Mouse (Mus musculus) heart, adult 10 weeks (tissue): ENCODE data around the gene Mapk8ip1. TPM values are rescaled to one million over a fixed set of nuclear protein-coding genes. Genes with fewer than 3 reads are reported as not detected.

ENCODE experiments used
- polyA plus RNA-seq: library from polyadenylated mRNA; stranded (reverse); fragments of 350-450 nt; fragmentation: Illumina TruSeq; extraction: RNeasy Lipid Tissue Mini Kit (QIAGEN cat#74804); gene quantifications from one replicate; pipeline ENCODE4 v1.2.3, GENCODE M21; 2014; ENCODE audit warnings: low read depth, low replicate concordance

Gene Mapk8ip1
- polyA plus RNA-seq, result 4.2 TPM

DNA sequence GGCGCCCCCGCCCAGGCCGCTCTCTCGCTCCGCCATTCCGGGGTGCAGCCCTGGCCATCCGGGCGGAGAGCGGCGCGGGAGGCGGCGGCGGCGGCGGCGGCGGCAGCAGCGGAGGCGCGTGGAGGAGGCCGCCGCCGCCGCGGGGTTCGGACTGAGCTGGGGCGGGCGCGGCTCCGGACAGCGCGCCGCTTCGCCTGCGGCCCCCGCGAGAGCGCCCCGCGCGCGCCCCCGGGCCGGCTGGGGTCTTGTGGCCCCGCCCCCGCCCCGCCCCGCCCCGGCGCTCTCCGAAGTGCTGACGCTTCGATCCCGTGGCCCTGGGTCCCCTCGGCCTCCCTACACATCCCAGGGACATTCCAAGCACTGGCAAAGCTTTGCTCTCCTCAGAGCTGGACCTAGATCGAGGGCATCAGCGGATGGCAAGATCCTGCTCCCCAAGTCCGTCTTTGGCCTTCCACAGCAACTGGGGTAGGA is at the start of gene Mapk8ip1:
Mapk8ip1 (minus strand) TSS at position 173 of the 471 bp plus-strand sequence.

DNA sequence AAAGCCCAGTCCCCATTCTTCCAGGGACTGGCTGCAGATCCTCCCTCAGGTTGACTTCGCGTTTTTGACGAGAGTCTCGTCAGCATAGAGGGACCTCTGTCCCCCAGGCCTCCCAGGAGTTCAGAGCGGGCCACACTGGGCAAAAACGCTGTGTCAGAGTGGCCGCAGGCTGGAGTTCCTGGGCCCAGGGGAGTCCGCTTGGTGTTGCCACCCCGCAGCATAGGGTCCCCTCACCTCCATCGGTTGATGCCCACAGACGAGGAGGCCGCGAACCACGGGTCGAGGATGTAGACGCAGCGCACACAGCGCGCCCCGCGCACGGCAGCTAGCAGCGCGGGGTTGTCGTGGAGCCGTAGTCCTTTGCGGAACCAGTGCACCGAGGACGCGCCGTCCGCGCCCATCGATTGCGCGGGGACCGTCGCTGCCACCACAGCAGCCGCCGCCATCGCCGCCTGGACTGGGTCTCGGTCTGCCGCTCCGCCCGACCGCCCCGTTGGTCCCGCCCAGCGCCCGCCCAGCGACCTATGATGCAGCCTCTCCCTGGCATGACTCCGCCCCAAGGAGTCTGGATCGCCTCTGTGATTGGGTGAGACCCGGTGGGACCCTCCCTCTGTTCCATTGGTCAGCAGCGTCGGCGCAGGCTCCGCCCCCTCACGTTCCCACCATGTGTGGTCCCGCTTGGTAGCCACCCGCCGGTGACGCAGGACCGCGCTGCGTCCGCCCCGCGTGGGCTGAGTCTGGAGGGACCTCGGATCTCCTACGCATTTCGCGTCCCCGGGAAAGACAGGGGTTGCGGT is 32.7 kb upstream of the Mapk8ip1 start, which contains the start of gene Cry2:
Cry2 (minus strand) TSS at position 466 of the 797 bp plus-strand sequence.

DNA sequence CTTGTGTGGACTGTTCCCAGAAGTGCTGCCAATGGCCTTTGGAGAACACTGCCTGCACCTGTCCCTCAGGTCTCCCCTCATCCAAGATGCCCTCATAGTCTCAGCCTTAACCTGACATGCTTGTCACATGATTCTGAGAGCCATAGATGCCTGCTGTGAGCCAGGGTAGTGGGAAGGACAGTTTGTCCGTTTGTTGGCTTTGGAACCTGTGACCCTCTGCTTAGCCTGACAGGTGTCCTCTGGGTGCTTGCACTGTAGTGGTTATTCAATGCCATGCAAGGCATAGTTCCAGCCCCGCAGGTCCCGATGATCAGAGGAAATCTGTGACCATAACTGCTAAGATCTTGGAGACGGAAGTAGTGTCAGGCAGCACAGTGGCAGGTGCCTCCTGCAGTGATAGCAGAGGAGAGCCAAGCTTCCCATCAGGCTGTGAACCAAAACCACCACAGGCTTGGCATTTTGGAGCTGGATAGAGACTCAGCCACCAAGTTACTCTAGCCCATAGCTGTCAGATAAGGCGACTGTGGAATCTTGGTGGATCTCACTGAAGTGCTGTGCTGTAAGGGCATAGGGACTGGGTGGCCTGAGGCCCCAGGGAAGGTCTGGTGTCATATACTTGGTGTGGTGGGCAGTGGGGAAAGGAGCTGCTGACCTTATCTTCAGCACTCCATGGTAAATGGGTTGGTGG is 19.0 kb downstream of the Mapk8ip1 start, which contains the start of gene 1700029I15Rik:
1700029I15Rik (plus strand) TSS at position 638 of the 688 bp plus-strand sequence.

DNA sequence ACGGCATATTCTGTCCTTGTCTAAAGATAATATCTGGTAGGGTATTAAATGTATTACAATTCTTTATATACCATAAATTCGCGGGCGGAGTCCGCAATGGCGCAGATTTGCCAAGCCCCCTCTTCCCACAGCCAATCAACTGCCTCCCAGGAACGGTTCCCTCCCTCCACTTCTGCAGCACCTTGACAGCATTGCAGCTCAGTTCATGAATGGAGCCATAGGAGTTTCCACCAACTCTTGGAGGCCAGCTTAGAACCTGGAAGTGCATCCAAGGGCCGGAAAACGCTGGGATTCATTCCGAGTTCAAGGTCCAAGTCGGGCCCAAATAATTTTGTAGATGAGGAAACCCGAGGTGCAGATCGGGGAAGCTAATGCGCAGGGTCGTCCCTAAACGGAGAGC is 26.5 kb downstream of the Mapk8ip1 start, which contains the start of the genes Pex16 and Large2:
Pex16 (plus strand) TSS at position 163 of the 400 bp plus-strand sequence.
Large2 (minus strand) TSS at position 356 of the 400 bp plus-strand sequence.

Other genes with a start within 250 kb of the Mapk8ip1 start
- gene Pex16, start 26.6 kb downstream of the Mapk8ip1 start, polyA plus RNA-seq, result 24.1 TPM
- gene Large2, start 26.4 kb downstream of the Mapk8ip1 start, polyA plus RNA-seq, result 0.73 TPM
- gene 1700029I15Rik, start 18.7 kb downstream of the Mapk8ip1 start, polyA plus RNA-seq, result 0.92 TPM
- 17.8 TPM for gene Cry2, start 32.8 kb upstream of the Mapk8ip1 start, polyA plus RNA-seq
- gene Slc35c1, start 59.3 kb upstream of the Mapk8ip1 start, polyA plus RNA-seq, result 4.1 TPM
- gene Chst1, start 198.4 kb upstream of the Mapk8ip1 start, polyA plus RNA-seq, result 2.4 TPM